Mouse (Mus musculus) liver, embryonic 15.5 days (tissue): Measurements from ENCODE around the gene Cyth1. TPM values are rescaled to one million over a fixed set of nuclear protein-coding genes. Genes with fewer than 3 reads are reported as not detected.

Source experiments
- ATAC-seq: fragments of 200-750 bp; cut with Nextera tagmentation; 2 replicates; pipeline ENCODE4 v1.8.0; 2017; ENCODE audit warnings: moderate number of reproducible peaks, mild to moderate bottlenecking, moderate library complexity; ENCODE audit not compliant: insufficient read depth
- H3K27ac ChIP-seq: fragments of 300-500 bp; sonication (generic); replicated peaks from 2 replicates; pipeline ENCODE4 v1.5.1; 2015; ENCODE audit warnings: mild to moderate bottlenecking, inconsistent platforms
- H3K27me3 ChIP-seq: fragments of 300-500 bp; sonication (generic); 2 replicates; pipeline ENCODE4 v1.6.1; 2015; ENCODE audit warnings: mild to moderate bottlenecking, inconsistent platforms
- H3K36me3 ChIP-seq: fragments of 300-500 bp; sonication (generic); replicated peaks from 2 replicates; pipeline ENCODE4 v1.6.1; 2015; ENCODE audit warnings: moderate library complexity, mild to moderate bottlenecking, inconsistent platforms
- H3K4me1 ChIP-seq: fragments of 300-500 bp; sonication (generic); replicated peaks from 2 replicates; pipeline ENCODE4 v1.6.1; 2015; ENCODE audit warnings: inconsistent platforms
- H3K4me2 ChIP-seq: fragments of 300-500 bp; sonication (generic); 2 replicates; pipeline ENCODE4 v1.6.1; 2015; ENCODE audit warnings: moderate library complexity, mild to moderate bottlenecking, inconsistent platforms
- H3K4me3 ChIP-seq: fragments of 300-500 bp; sonication (generic); replicated peaks from 2 replicates; pipeline ENCODE4 v1.5.1; 2015; ENCODE audit warnings: mild to moderate bottlenecking, inconsistent platforms
- H3K9ac ChIP-seq: fragments of 300-500 bp; sonication (generic); 2 replicates; pipeline ENCODE4 v1.6.1; 2015; ENCODE audit warnings: moderate library complexity, mild to moderate bottlenecking, inconsistent platforms
- H3K9me3 ChIP-seq: fragments of 300-500 bp; sonication (generic); replicated peaks from 2 replicates; pipeline ENCODE4 v1.6.1; 2016; ENCODE audit warnings: inconsistent platforms
- WGBS: fragments of 180-500 bp; shearing (Covaris S2); methylation state at CpG from one replicate; pipeline ENCODE4 v1.1.7; 2015; ENCODE audit warnings: mixed read lengths; ENCODE audit not compliant: insufficient replicate concordance; 5-methylcytosine and 5-hydroxymethylcytosine counted together
- polyA plus RNA-seq: library from polyadenylated mRNA; unstranded; fragments of >200 nt; fragmentation: Nextera tagmentation; extraction: Ambion mirVana; gene quantifications from 2 replicates; pipeline ENCODE4 v1.2.1, GENCODE M21; 2015

The Cyth1 gene
- polyA plus RNA-seq, 1 experiment from 2014 or later = 3.9 TPM

DNA sequence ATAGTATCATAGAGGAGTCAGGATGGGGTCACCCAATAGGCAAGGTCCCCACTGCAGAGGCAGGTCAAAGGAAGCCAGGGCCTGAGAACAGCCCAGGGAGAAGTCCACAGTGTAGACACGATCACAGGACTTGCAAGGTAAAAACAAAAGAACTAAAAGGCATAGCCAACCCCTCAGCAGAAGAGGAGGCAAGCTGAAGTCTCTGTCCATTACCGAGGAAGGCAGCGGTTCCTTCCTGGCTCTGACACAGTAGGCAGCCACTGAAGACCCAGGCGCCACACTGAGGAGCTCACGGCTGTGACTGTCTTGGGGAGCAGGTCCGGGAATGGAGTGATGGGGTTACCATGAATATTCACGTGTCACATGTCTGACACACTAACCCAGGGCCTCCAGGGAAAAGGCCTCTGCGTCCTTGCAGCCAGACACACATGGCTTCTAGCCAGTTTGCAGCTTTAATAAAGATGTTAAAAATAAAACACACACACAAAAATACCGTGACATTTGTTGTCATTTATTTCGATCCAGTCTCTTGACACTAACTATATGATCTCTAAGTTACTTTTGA is 51.5 kb downstream of the Cyth1 start:
- WGBS = 66% methylated on average over 10 of the region's 10 CpGs

GRCm38 (mm10) chr11:118193390-118194147 is 54.8 kb downstream of the Cyth1 start:
- no peaks in the 10 kb centered on the region; the same call in 1 of the 2 replicates for H3K36me3 ChIP-seq
- H3K27me3 ChIP-seq = no peaks in the 10 kb centered on the region
- no peak overlapping the region for H3K9ac ChIP-seq
- no peak for ATAC-seq
- H3K4me1 ChIP-seq = peaks cover 30% of the 10 kb centered on the region
- no peak overlapping the region for H3K4me2 ChIP-seq
- 73% methylated on average over 14 of the region's 14 CpGs for WGBS
- H3K9me3 ChIP-seq = no peaks in the 10 kb centered on the region
- H3K4me3 ChIP-seq = no peak overlapping the region
- no peak overlapping the region for H3K27ac ChIP-seq

More for the DNA sequence above, 51.5 kb downstream of the Cyth1 start:
- H3K36me3 ChIP-seq = no peaks in the 10 kb centered on the region
- H3K4me3 ChIP-seq = no peak overlapping the region
- H3K4me2 ChIP-seq = no peak overlapping the region
- no peak overlapping the region for H3K9ac ChIP-seq
- no peaks in the 10 kb centered on the region for H3K9me3 ChIP-seq
- peaks cover 57% of the 10 kb centered on the region for H3K4me1 ChIP-seq
- ATAC-seq = no peak
- no peaks in the 10 kb centered on the region for H3K27me3 ChIP-seq
- H3K27ac ChIP-seq = no peak overlapping the region

- peaks cover 24% of the 10 kb centered on the region for H3K4me1 ChIP-seq
- H3K27ac ChIP-seq = no peak overlapping the region
- no peaks in the 10 kb centered on the region for H3K27me3 ChIP-seq
- H3K9me3 ChIP-seq = no peaks in the 10 kb centered on the region
- no peak overlapping the region for H3K4me3 ChIP-seq
- H3K4me2 ChIP-seq = no peak overlapping the region
- no peak for ATAC-seq
- 68% methylated on average over 5 of the region's 5 CpGs for WGBS
- H3K9ac ChIP-seq = no peak overlapping the region
- H3K36me3 ChIP-seq = no peaks in the 10 kb centered on the region; the same call in 1 of the 2 replicates
Measured at GRCm38 (mm10) chr11:118192973-118193372, 55.4 kb downstream of the Cyth1 start.

GRCm38 (mm10) chr11:118182768-118183167 is 65.6 kb downstream of the Cyth1 start:
- WGBS = 79% methylated on average over 9 of the region's 9 CpGs

DNA sequence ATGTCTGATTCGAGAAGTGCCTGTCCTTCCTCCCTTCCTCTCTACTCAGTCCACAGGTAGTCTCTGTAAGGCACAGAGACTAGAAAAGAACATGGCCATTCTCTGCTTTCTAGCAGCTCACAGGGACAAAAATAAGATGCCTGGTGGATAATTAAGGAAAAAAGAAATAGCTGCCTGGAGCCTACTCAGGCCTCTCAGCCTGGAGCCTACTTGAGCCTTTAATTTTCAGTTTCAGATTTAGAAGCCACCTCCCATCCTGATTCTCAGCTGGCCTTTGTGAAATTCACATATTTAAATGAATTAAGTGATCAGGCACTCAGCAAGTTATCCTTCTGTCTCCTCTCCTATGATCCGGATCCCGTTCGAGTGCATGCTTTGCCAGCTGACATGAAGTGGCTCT is 66.0 kb downstream of the Cyth1 start:
- no peak overlapping the region for H3K4me2 ChIP-seq
- H3K27ac ChIP-seq = no peak overlapping the region
- H3K4me3 ChIP-seq = no peak overlapping the region
- WGBS = 70% methylated on average over 4 of the region's 4 CpGs
- ATAC-seq = no peak
- H3K9ac ChIP-seq = no peak overlapping the region
- H3K27me3 ChIP-seq = no peaks in the 10 kb centered on the region
- H3K4me1 ChIP-seq = peaks cover 4% of the 10 kb centered on the region; the same call in 1 of the 2 replicates
- H3K9me3 ChIP-seq = no peaks in the 10 kb centered on the region
- H3K36me3 ChIP-seq = peaks cover 33% of the 10 kb centered on the region

More at GRCm38 (mm10) chr11:118182768-118183167, 65.6 kb downstream of the Cyth1 start:
- Histone ChIP-seq H3K9ac (no peak overlapping the region), H3K4me2 (no peak overlapping the region), H3K27ac (no peak overlapping the region), H3K27me3 (no peaks in the 10 kb centered on the region), H3K36me3 (peaks cover 33% of the 10 kb centered on the region), H3K9me3 (no peaks in the 10 kb centered on the region), H3K4me3 (no peak overlapping the region), H3K4me1 (peaks cover 4% of the 10 kb centered on the region; the same call in 1 of the 2 replicates)
- no peak for ATAC-seq

DNA sequence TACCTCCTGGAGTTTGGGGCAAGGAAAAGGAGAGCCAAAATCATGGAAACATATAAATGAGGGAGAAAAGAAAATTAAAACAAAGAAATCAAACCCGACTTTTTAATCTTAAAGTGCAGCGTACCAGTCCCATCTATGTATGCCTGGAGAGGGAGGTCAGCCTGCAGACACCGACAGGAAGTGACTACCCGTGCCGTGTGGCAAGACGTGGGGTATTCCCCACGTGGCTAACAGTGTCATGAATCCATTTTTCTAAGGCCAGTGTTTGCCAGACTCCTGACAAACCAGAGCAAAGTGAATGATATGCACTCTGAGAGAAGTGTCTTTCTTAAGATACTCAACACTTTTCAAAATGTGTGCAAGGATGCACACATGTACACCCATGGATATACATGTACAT is 68.2 kb downstream of the Cyth1 start:
- no peak for ATAC-seq
- Histone ChIP-seq H3K9ac (no peak overlapping the region), H3K4me3 (no peak overlapping the region), H3K27ac (no peak overlapping the region), H3K4me2 (no peak overlapping the region), H3K4me1 (no peaks in the 10 kb centered on the region), H3K27me3 (no peaks in the 10 kb centered on the region), H3K36me3 (peaks cover 33% of the 10 kb centered on the region), H3K9me3 (no peaks in the 10 kb centered on the region)
- 45% methylated on average over 7 of the region's 7 CpGs for WGBS

- Histone ChIP-seq H3K9me3 (no peaks in the 10 kb centered on the region), H3K4me2 (no peak overlapping the region), H3K27ac (no peak overlapping the region), H3K27me3 (no peaks in the 10 kb centered on the region), H3K4me3 (no peak overlapping the region), H3K4me1 (no peaks in the 10 kb centered on the region), H3K9ac (no peak overlapping the region), H3K36me3 (peaks cover 27% of the 10 kb centered on the region)
- no peak for ATAC-seq
- WGBS = 54% methylated on average over 5 of the region's 5 CpGs
Measured at GRCm38 (mm10) chr11:118178236-118178635, 70.2 kb downstream of the Cyth1 start.

DNA sequence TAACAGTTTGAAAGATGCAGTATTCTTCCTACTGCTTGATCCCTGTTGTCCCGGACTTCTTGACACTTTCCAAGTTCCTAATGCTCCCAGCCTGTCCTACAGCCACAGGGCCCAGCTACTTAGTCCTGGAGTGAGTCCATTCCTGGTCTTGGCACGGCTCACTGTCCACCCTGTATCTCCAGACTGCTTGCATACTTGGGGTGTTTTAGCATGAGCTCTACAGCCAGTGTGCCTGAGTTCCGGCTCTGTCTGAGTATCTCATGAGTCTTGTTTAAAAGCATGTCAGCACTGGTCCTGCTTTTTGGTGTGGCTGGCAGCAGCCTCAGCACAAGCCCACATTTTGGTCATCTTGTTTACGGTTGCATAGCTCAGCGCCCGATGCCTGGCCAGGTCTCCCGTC is 73.6 kb downstream of the Cyth1 start:
- Histone ChIP-seq H3K27me3 (no peaks in the 10 kb centered on the region), H3K9me3 (no peaks in the 10 kb centered on the region), H3K9ac (no peak overlapping the region), H3K27ac (no peak overlapping the region), H3K4me3 (no peak overlapping the region), H3K4me1 (no peaks in the 10 kb centered on the region), H3K36me3 (peaks cover 3% of the 10 kb centered on the region; the same call in 1 of the 2 replicates), H3K4me2 (no peak overlapping the region)
- 78% methylated on average over 7 of the region's 7 CpGs for WGBS
- ATAC-seq = no peak

- WGBS = 76% methylated on average over 5 of the region's 5 CpGs
- no peak overlapping the region for H3K9ac ChIP-seq
- H3K4me2 ChIP-seq = no peak overlapping the region
- no peak overlapping the region for H3K4me3 ChIP-seq
- H3K27ac ChIP-seq = no peak overlapping the region
- peaks cover 3% of the 10 kb centered on the region; the same call in 1 of the 2 replicates for H3K36me3 ChIP-seq
- no peaks in the 10 kb centered on the region for H3K9me3 ChIP-seq
- H3K27me3 ChIP-seq = no peaks in the 10 kb centered on the region
- H3K4me1 ChIP-seq = no peaks in the 10 kb centered on the region
- ATAC-seq = no peak
Measured at GRCm38 (mm10) chr11:118172768-118173167, 75.6 kb downstream of the Cyth1 start.

GRCm38 (mm10) chr11:118170333-118170732 is 78.1 kb downstream of the Cyth1 start:
- H3K4me2 ChIP-seq = no peak overlapping the region
- H3K36me3 ChIP-seq = peaks cover 3% of the 10 kb centered on the region; the same call in 1 of the 2 replicates
- WGBS = 75% methylated on average over 5 of the region's 5 CpGs
- H3K9me3 ChIP-seq = no peaks in the 10 kb centered on the region
- H3K9ac ChIP-seq = no peak overlapping the region
- H3K4me3 ChIP-seq = no peak overlapping the region
- H3K27me3 ChIP-seq = no peaks in the 10 kb centered on the region
- H3K27ac ChIP-seq = no peak overlapping the region
- no peaks in the 10 kb centered on the region for H3K4me1 ChIP-seq
- ATAC-seq = no peak

DNA sequence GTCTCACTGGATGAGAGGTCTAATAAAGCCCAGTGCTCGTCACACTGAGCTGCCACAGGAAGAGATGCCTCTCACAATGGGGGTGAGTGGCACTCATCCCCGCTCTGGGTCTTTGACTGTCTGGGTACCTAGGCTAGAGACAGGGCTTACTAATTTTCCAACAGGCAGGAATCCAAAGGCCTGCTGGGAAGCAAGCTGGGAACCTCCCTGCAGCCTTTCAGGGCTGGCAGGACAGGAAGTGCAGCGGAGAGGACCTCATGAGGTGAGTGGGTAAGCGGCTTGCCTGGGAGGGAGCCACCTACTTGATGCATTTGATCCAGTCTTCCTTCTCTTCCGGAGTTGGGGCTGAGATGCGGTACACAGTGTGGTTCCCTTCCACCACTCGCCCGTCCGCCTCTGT is 79.7 kb downstream of the Cyth1 start:
- no peak for ATAC-seq
- 77% methylated on average over 9 of the region's 9 CpGs for WGBS
- Histone ChIP-seq H3K36me3 (no peaks in the 10 kb centered on the region; the same call in 1 of the 2 replicates), H3K9ac (no peak overlapping the region), H3K4me2 (no peak overlapping the region), H3K27ac (no peak overlapping the region), H3K4me3 (no peak overlapping the region), H3K9me3 (no peaks in the 10 kb centered on the region), H3K27me3 (no peaks in the 10 kb centered on the region), H3K4me1 (no peaks in the 10 kb centered on the region)
